Mouse (Mus musculus): ENCODE data around the gene Snrnp25. TPM values are rescaled to one million over a fixed set of nuclear protein-coding genes. Genes with fewer than 3 reads are reported as not detected.
A peak's percentile ranks its signal among the peaks of the same experiment; 100 is the strongest.
"Not testable (repeated sequence)": the region's sequence is repeated elsewhere in the genome, so short reads cannot be mapped to it uniquely, and the experiment has no call there.

The Snrnp25 gene
- polyA plus RNA-seq, 1 experiment, result 71.3 TPM

- H3K27ac ChIP-seq (ENCODE audit: control insufficient read depth, insufficient read depth, low read depth, low read length, poor library complexity), result no peak overlapping the region
Measured at GRCm38 (mm10) chr11:32198256-32198955, 6.8 kb upstream of the Snrnp25 start.

DNA sequence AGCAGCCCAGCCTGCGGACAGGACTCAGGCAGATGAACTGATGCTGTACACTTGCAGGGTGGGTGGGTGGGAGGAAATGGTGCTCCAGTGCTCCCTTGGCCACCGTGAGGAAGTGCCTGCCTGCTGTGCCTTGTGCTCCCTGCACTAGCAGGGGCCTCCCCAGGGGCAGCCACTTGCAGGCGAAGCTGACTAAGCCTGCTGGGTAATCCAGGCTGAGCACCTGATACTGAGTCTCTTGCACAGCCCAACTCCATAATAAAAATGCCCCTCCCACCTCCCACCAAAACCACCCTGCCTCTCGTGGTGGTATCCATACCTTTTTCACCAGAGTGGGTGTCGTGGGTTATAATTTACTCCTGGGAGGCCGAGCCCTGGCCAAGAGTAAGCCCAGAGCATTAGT, 6.0 kb upstream of the Snrnp25 start:
- 35% methylated on average over 6 of the region's 6 CpGs for WGBS
- Histone ChIP-seq H3K27ac (ENCODE audit: control insufficient read depth, insufficient read depth, low read depth, low read length, poor library complexity) (no peak overlapping the region), H3K4me3 (replicated peaks; ENCODE audit: control insufficient read depth, low read depth, low read length) (no peak overlapping the region), H3K4me1 (ENCODE audit: control insufficient read depth, insufficient read depth, low read length) (no peaks in the 10 kb centered on the region)
- TF ChIP-seq CTCF (IDR thresholded peaks at IDR 0.05; ENCODE audit: control insufficient read depth, insufficient read depth, low read length) (no peak), POLR2A (IDR thresholded peaks at IDR 0.05; ENCODE audit: borderline replicate concordance, control insufficient read depth, low read depth, low read length) (no peak)

More at GRCm38 (mm10) chr11:32198256-32198955, 6.8 kb upstream of the Snrnp25 start:
- TF ChIP-seq CTCF (IDR thresholded peaks at IDR 0.05; ENCODE audit: control insufficient read depth, insufficient read depth, low read length) (no peak), POLR2A (IDR thresholded peaks at IDR 0.05; ENCODE audit: borderline replicate concordance, control insufficient read depth, low read depth, low read length) (no peak)
- 56% methylated on average over 14 of the region's 14 CpGs for WGBS
- no peak overlapping the region for H3K4me3 ChIP-seq (replicated peaks; ENCODE audit: control insufficient read depth, low read depth, low read length)
- no peaks in the 10 kb centered on the region for H3K4me1 ChIP-seq (ENCODE audit: control insufficient read depth, insufficient read depth, low read length)

- no peak; the same call in 1 of the 2 replicates for TF ChIP-seq CTCF (IDR thresholded peaks at IDR 0.05; ENCODE audit: control insufficient read depth, insufficient read depth, low read length)
- no peak for TF ChIP-seq POLR2A (IDR thresholded peaks at IDR 0.05; ENCODE audit: borderline replicate concordance, control insufficient read depth, low read depth, low read length)
- H3K27ac ChIP-seq (ENCODE audit: control insufficient read depth, insufficient read depth, low read depth, low read length, poor library complexity), result no peak within 1 kb of the TSS
- 53% methylated on average over 10 of the region's 10 CpGs for WGBS
- no peaks in the 10 kb centered on the region; the same call in 1 of the 2 replicates for H3K4me1 ChIP-seq (ENCODE audit: control insufficient read depth, insufficient read depth, low read length)
- no peak within 1 kb of the TSS for H3K4me3 ChIP-seq (replicated peaks; ENCODE audit: control insufficient read depth, low read depth, low read length)
Measured at GRCm38 (mm10) chr11:32200075-32200601, 5.1 kb upstream of the Snrnp25 start, which contains the start of gene Il9r. Gene Il9r, minus strand, starts transcription at chr11:32200279.

GRCm38 (mm10) chr11:32200992-32201391, 4.2 kb upstream of the Snrnp25 start:
- H3K4me3 ChIP-seq (replicated peaks; ENCODE audit: control insufficient read depth, low read depth, low read length); H3K27ac ChIP-seq (ENCODE audit: control insufficient read depth, insufficient read depth, low read depth, low read length, poor library complexity); H3K4me1 ChIP-seq (ENCODE audit: control insufficient read depth, insufficient read depth, low read length): not testable (repeated sequence)
- 66% methylated on average over 1 of the region's 1 CpGs for WGBS

DNA sequence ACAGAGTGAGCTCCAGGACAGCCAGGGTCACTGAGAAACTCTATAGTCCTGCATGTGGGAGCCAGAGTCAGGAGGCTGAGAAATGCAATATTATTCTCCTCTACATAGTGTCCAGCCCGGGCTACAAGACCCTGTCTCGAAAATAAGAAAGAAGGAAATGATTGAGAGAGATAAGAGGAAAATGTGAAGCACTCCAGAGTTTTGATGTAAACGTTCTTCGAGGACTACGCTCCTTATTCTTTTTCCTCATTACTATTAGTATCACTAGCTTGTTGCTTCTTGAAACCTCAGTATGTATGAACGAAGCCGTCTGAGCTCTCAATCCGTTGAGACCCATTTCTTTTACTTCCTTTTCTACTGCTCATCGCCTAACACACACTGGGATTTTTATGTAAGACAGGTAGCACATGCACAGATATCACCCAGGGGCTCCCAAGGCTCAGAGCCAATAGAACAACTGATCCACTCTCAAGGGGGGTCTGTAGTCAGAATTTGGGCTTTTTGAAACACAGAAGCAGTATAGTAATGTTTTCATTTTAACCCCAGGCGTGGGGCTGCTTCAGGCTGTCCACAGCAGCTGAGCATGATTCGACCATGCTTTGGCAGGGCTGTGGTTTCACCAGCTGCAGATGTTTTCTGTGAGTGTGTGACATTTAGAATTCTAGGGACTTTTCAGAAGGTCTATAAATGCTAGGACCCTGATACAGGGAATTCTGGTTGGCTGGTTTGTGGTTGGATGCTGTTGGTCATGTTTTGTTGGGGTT, 3.1 kb upstream of the Snrnp25 start:
- no peaks in the 10 kb centered on the region; the same call in 1 of the 2 replicates for H3K4me1 ChIP-seq (ENCODE audit: control insufficient read depth, insufficient read depth, low read length)
- no peak overlapping the region for H3K4me3 ChIP-seq (replicated peaks; ENCODE audit: control insufficient read depth, low read depth, low read length)
- WGBS, result 58% methylated on average over 11 of the region's 11 CpGs
- TF ChIP-seq POLR2A (IDR thresholded peaks at IDR 0.05; ENCODE audit: borderline replicate concordance, control insufficient read depth, low read depth, low read length) (no peak), CTCF (IDR thresholded peaks at IDR 0.05; ENCODE audit: control insufficient read depth, insufficient read depth, low read length) (no peak)
- no peak overlapping the region for H3K27ac ChIP-seq (ENCODE audit: control insufficient read depth, insufficient read depth, low read depth, low read length, poor library complexity)

- H3K4me1 ChIP-seq (ENCODE audit: control insufficient read depth, insufficient read depth, low read length), result no peaks in the 10 kb centered on the region
- no peak overlapping the region for H3K4me3 ChIP-seq (replicated peaks; ENCODE audit: control insufficient read depth, low read depth, low read length)
- TF ChIP-seq POLR2A (IDR thresholded peaks at IDR 0.05; ENCODE audit: borderline replicate concordance, control insufficient read depth, low read depth, low read length), result no peak
- no peak for TF ChIP-seq CTCF (IDR thresholded peaks at IDR 0.05; ENCODE audit: control insufficient read depth, insufficient read depth, low read length)
- H3K27ac ChIP-seq (ENCODE audit: control insufficient read depth, insufficient read depth, low read depth, low read length, poor library complexity), result no peak overlapping the region
- 90% methylated on average over 9 of the region's 9 CpGs for WGBS
Measured at GRCm38 (mm10) chr11:32210623-32211022, 5.4 kb downstream of the Snrnp25 start.

DNA sequence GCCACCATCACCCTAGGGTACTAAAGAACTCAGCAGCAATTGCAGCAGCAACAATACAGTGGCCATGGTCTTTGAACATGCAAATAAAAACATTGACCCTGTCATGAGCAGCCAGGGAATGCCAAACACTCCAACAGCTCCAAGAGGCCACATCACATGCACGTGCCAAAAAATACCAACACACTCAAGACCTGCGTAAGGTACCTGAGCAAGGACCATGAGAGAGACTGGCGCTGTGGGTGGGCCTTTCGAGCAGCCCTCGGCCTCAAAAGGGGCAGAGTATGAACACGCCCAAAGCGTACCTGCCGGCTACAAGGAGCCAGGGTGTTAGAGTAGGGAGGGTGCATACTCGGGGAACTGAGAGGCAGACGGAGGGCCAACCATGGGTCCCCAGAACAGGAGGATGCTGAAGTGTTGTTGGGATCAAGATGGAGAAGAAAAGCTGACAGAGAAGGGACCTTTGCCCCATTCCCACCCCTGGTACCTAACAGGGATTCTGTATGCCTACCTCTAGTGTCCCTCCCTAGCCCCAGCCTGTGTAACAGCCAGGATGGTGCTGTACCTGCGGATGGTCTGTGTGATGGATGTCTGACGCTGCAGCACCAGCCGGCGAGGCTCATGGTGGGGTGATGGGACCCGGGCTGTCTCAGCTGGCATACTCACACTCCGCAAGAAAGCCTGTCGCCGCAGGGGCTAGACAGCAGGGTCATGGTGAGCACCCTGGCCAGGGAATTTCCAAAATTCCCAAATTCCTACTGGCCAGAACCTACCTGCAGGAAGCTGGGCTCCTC, 10.4 kb downstream of the Snrnp25 start:
- no peak overlapping the region for H3K4me3 ChIP-seq (replicated peaks; ENCODE audit: control insufficient read depth, low read depth, low read length)
- TF ChIP-seq CTCF (IDR thresholded peaks at IDR 0.05; ENCODE audit: control insufficient read depth, insufficient read depth, low read length) (no peak), POLR2A (IDR thresholded peaks at IDR 0.05; ENCODE audit: borderline replicate concordance, control insufficient read depth, low read depth, low read length) (no peak)
- no peak overlapping the region for H3K27ac ChIP-seq (ENCODE audit: control insufficient read depth, insufficient read depth, low read depth, low read length, poor library complexity)
- peaks cover 1% of the 10 kb centered on the region for H3K4me1 ChIP-seq (ENCODE audit: control insufficient read depth, insufficient read depth, low read length)
- 91% methylated on average over 18 of the region's 18 CpGs for WGBS

DNA sequence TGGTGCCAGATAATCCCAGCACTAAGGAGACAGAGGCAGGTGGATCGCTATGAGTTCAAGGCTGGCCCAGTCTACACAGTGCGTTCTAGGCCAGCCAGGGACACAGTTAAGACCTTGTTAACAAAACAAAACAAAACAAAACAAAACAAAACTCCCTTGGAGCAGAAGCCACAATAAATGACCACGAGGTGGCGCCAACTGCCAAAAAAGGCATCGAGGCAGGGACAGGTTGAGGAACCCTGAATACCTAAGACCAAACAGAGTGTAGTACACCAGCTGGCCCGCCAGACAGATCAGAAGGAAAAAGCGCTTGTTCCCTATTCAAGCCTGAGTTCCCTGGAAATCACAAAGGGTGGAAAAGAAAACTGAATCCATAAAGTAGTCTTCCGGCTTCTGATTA, 11.6 kb downstream of the Snrnp25 start:
- TF ChIP-seq CTCF (IDR thresholded peaks at IDR 0.05; ENCODE audit: control insufficient read depth, insufficient read depth, low read length) (peak; percentile 88), POLR2A (IDR thresholded peaks at IDR 0.05; ENCODE audit: borderline replicate concordance, control insufficient read depth, low read depth, low read length) (no peak)
- Histone ChIP-seq H3K27ac (ENCODE audit: control insufficient read depth, insufficient read depth, low read depth, low read length, poor library complexity) (no peak overlapping the region), H3K4me3 (replicated peaks; ENCODE audit: control insufficient read depth, low read depth, low read length) (no peak overlapping the region), H3K4me1 (ENCODE audit: control insufficient read depth, insufficient read depth, low read length) (peaks cover 1% of the 10 kb centered on the region)
- 24% methylated on average over 8 of the region's 8 CpGs for WGBS

Measured in bone marrow, adult 2 months (tissue).